Mouse (Mus musculus): ENCODE measurements around the gene Tm2d3. TPM values are rescaled to one million over a fixed set of nuclear protein-coding genes. Genes with fewer than 3 reads are reported as not detected.

Tm2d3 gene
- polyA plus RNA-seq, 1 experiment from 2014 or later: 89.5 TPM

DNA sequence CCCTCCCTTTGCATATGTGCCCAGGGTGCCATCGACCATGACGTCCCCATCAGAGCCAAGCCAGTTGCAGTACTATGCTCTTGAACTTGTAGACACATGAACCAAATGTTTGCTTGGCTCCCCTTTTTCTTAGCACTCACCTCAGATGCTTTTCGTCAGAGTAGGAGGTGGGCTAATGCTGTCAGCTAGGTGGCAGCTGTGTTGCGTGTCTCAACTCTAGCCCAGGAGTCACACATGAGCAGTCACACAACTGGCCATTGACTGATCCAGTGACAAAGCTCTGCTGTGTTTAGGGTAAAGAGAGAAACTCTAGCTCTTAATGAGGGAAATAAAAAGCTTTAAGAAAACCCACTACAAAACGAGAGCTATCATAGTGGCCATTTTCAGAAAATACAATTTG lies 22.8 kb downstream of the Tm2d3 start:
- no peaks in the 10 kb centered on the region for H3K36me3 ChIP-seq
- no peaks in the 10 kb centered on the region for H3K27me3 ChIP-seq (ENCODE audit: low read depth, poor library complexity, severe bottlenecking)
- no peaks in the 10 kb centered on the region for H3K4me1 ChIP-seq
- no peak overlapping the region for H3K27ac ChIP-seq (replicated peaks)
- no peak for DNase-seq (ENCODE audit: low spot score)
- H3K4me3 ChIP-seq: no peak overlapping the region
- no peaks in the 10 kb centered on the region for H3K9me3 ChIP-seq (replicated peaks)
- WGBS: 69% methylated on average over 5 of the region's 5 CpGs

GRCm38 (mm10) chr7:65714304-65714703 lies 23.3 kb downstream of the Tm2d3 start:
- no peaks in the 10 kb centered on the region for H3K9me3 ChIP-seq (replicated peaks)
- H3K4me1 ChIP-seq: no peaks in the 10 kb centered on the region
- no peak for DNase-seq (ENCODE audit: low spot score)
- 92% methylated on average over 4 of the region's 4 CpGs for WGBS
- no peaks in the 10 kb centered on the region for H3K36me3 ChIP-seq
- H3K27me3 ChIP-seq (ENCODE audit: low read depth, poor library complexity, severe bottlenecking): no peaks in the 10 kb centered on the region
- H3K27ac ChIP-seq (replicated peaks): no peak overlapping the region
- H3K4me3 ChIP-seq: no peak overlapping the region

DNA sequence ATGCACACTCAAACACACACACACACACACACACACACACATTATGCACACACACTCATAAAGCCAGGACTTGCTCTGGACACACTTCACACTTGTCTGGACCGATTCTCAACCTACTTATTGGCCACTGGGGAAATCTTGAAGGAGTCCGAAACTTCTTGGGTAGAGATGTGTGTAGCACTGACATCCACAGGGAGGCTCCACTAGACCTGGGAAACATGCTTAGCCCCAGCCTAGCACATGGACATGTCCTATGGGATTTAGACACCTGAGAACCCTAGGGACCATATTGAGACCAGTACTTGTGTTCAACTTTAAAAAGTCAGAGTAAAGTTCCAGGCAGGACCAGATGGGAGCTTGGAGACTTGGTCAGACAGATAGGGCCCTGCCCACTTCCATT lies 43.1 kb downstream of the Tm2d3 start:
- Histone ChIP-seq H3K27ac (replicated peaks) (no peak overlapping the region), H3K27me3 (ENCODE audit: low read depth, poor library complexity, severe bottlenecking) (no peaks in the 10 kb centered on the region), H3K4me1 (no peaks in the 10 kb centered on the region), H3K9me3 (replicated peaks) (no peaks in the 10 kb centered on the region), H3K36me3 (no peaks in the 10 kb centered on the region), H3K4me3 (no peak overlapping the region)
- DNase-seq (ENCODE audit: low spot score): no peak
- 95% methylated on average over 2 of the region's 2 CpGs for WGBS

DNA sequence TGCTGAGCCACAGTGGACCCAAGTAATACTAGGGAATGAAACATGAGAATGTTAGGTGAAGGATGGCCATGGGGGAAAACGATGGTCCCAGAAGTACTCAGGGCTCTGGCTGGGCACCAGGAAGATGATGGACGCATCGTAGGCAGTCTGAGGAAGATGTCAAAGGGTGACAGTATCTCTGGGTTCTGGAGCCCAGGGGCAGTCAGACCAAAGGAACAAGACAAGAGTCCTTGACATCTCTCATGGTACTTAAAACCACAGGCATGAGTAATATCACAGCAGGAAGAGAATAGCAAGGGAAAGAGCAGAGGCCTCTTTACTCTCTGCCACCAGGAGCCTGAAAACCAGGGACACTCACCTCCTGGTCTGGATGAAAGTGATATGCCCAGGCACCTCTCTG lies 44.3 kb downstream of the Tm2d3 start:
- no peaks in the 10 kb centered on the region for H3K4me1 ChIP-seq
- no peak overlapping the region for H3K4me3 ChIP-seq
- no peak overlapping the region for H3K27ac ChIP-seq (replicated peaks)
- no peaks in the 10 kb centered on the region for H3K9me3 ChIP-seq (replicated peaks)
- DNase-seq (ENCODE audit: low spot score): no peak
- H3K27me3 ChIP-seq (ENCODE audit: low read depth, poor library complexity, severe bottlenecking): no peaks in the 10 kb centered on the region
- 98% methylated on average over 3 of the region's 3 CpGs for WGBS
- H3K36me3 ChIP-seq: no peaks in the 10 kb centered on the region

DNA sequence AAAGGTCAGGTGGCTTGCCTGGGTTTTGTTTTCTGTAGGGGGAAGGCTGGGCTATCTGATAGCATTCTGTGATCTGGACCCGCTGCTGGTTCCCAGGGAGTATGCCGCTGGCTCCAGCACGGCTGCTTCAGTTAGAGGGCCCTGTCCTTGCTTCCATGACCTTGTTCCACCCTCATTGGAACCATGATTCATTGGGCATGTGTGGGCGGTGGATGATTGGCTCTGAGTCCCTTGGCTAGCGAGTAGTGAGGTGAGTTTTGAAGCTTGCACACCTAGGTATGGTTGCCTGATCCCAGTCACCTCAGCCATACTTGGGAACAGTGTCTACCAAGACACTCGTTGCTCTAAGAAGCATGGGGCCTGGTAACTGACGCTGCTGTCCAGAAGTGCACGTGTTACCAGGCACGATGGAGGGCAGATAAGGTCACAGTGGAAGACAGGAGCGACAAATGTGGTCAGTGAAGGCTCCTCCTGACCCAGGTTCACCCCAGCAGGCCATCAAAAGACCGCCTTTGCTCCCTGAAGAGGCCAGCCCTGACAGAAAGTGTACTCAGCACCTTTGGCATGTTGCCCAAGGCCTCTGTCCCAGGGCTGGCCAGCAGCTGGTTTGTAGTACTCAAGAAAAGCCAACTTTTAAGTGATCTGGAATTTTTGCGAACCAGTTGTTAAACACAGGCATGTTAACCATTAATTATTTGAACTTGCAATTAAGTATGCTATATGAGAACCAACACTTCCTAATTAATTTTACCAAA lies 46.5 kb downstream of the Tm2d3 start:
- no peaks in the 10 kb centered on the region for H3K36me3 ChIP-seq
- DNase-seq (ENCODE audit: low spot score): no peak
- 86% methylated on average over 12 of the region's 12 CpGs for WGBS
- H3K27me3 ChIP-seq (ENCODE audit: low read depth, poor library complexity, severe bottlenecking): no peaks in the 10 kb centered on the region
- H3K4me3 ChIP-seq: no peak overlapping the region
- no peak overlapping the region for H3K27ac ChIP-seq (replicated peaks)
- no peaks in the 10 kb centered on the region for H3K4me1 ChIP-seq
- H3K9me3 ChIP-seq (replicated peaks): no peaks in the 10 kb centered on the region

- WGBS: 90% methylated on average over 8 of the region's 8 CpGs
- Histone ChIP-seq H3K4me1 (no peaks in the 10 kb centered on the region), H3K27ac (replicated peaks) (no peak overlapping the region), H3K4me3 (no peak overlapping the region), H3K27me3 (ENCODE audit: low read depth, poor library complexity, severe bottlenecking) (no peaks in the 10 kb centered on the region), H3K36me3 (no peaks in the 10 kb centered on the region), H3K9me3 (replicated peaks) (0 out of 2 replicates have a peak, but pooled peaks cover 4% of the 10 kb centered on the region)
- DNase-seq (ENCODE audit: low spot score): no peak
Observed at GRCm38 (mm10) chr7:65742857-65743256, 51.9 kb downstream of the Tm2d3 start.

- DNase-seq (ENCODE audit: low spot score): no peak
- Histone ChIP-seq H3K9me3 (replicated peaks) (0 out of 2 replicates have a peak, but pooled peaks cover 4% of the 10 kb centered on the region), H3K27me3 (ENCODE audit: low read depth, poor library complexity, severe bottlenecking) (no peaks in the 10 kb centered on the region), H3K4me1 (no peaks in the 10 kb centered on the region), H3K36me3 (no peaks in the 10 kb centered on the region), H3K4me3 (no peak overlapping the region), H3K27ac (replicated peaks) (no peak overlapping the region)
- WGBS: 86% methylated on average over 11 of the region's 11 CpGs
Observed at GRCm38 (mm10) chr7:65747990-65748955, 57.3 kb downstream of the Tm2d3 start.

Other genes starting within 250 kb of the Tm2d3 start
- 21.7 and 25.0 TPM in 2 replicates for gene Tjp1, start 163.4 kb upstream of the Tm2d3 start, polyA plus RNA-seq (2016; fragmentation: Nextera tagmentation; extraction: Ambion mirVana)
- 8.0 and 8.3 TPM in 2 replicates for gene Tarsl2, start 46.3 kb upstream of the Tm2d3 start, polyA plus RNA-seq (2016; fragmentation: Nextera tagmentation; extraction: Ambion mirVana)
- gene Pcsk6, start 170.6 kb downstream of the Tm2d3 start, polyA plus RNA-seq (2016; fragmentation: Nextera tagmentation; extraction: Ambion mirVana): 0.70 and 0.74 TPM in 2 replicates